Mouse (Mus musculus) intestine, embryonic 16.5 days (tissue): ENCODE data around the gene Bcl2l15. TPM values are rescaled to one million over a fixed set of nuclear protein-coding genes. Genes with fewer than 3 reads are reported as not detected.
"Not testable (repeated sequence)": the region's sequence is repeated elsewhere in the genome, so short reads cannot be mapped to it uniquely, and the experiment has no call there.

Source experiments
- ATAC-seq: fragments of 200-750 bp; cut with Nextera tagmentation; 2 replicates; pipeline ENCODE4 v1.8.0; 2017; ENCODE audit warnings: moderate TSS enrichment, moderate library complexity
- H3K27ac ChIP-seq: fragments of 300-500 bp; sonication (generic); 2 replicates; pipeline ENCODE4 v1.5.1; 2014; ENCODE audit warnings: mild to moderate bottlenecking, low read length
- H3K27me3 ChIP-seq: fragments of 300-500 bp; sonication (generic); replicated peaks from 2 replicates; pipeline ENCODE4 v1.6.1; 2014; ENCODE audit warnings: low read length, control low read depth, mixed read lengths; ENCODE audit not compliant: control insufficient read depth, insufficient read depth
- H3K36me3 ChIP-seq: fragments of 300-500 bp; sonication (generic); 2 replicates; pipeline ENCODE4 v1.6.1; 2014; ENCODE audit warnings: low read length, control low read depth; ENCODE audit not compliant: control insufficient read depth, insufficient read depth
- H3K4me1 ChIP-seq: fragments of 300-500 bp; sonication (generic); 2 replicates; pipeline ENCODE4 v1.6.1; 2014; ENCODE audit warnings: low read length, control low read depth, mixed read lengths; ENCODE audit not compliant: control insufficient read depth, insufficient read depth
- H3K4me2 ChIP-seq: fragments of 300-500 bp; sonication (generic); 2 replicates; pipeline ENCODE4 v1.6.1; 2014; ENCODE audit warnings: low read depth, low read length, control low read depth
- H3K4me3 ChIP-seq: fragments of 300-500 bp; sonication (generic); 2 replicates; pipeline ENCODE4 v1.5.1; 2014; ENCODE audit warnings: mild to moderate bottlenecking, low read length
- H3K9ac ChIP-seq: fragments of 300-500 bp; sonication (generic); 2 replicates; pipeline ENCODE4 v1.6.1; 2014; ENCODE audit warnings: low read depth, low read length
- H3K9me3 ChIP-seq: fragments of 300-500 bp; sonication (generic); 2 replicates; pipeline ENCODE4 v1.6.1; 2016; ENCODE audit warnings: low read length, control low read depth; ENCODE audit not compliant: control insufficient read depth
- WGBS: fragments of 180-500 bp; shearing (Covaris S2); extraction: QIAGEN DNeasy Blood & Tissue Kit; methylation state at CpG from one replicate; pipeline ENCODE4 v1.1.7; 2014; 5-methylcytosine and 5-hydroxymethylcytosine counted together
- polyA plus RNA-seq: library from polyadenylated mRNA; unstranded; fragments of >200 nt; fragmentation: Nextera tagmentation; extraction: Ambion mirVana; gene quantifications from 2 replicates; pipeline ENCODE4 v1.2.1, GENCODE M21; 2015

Gene Bcl2l15
- 14.2 and 22.4 TPM in 2 replicates for polyA plus RNA-seq

- Histone ChIP-seq H3K36me3 (no peaks in the 10 kb centered on the region), H3K4me2 (no peak within 1 kb of the TSS), H3K27me3 (no peaks in the 10 kb centered on the region), H3K4me1 (no peaks in the 10 kb centered on the region; the same call in 1 of the 2 replicates), H3K9me3 (no peaks in the 10 kb centered on the region), H3K4me3 (no peak within 1 kb of the TSS), H3K27ac (peak within 1 kb of the TSS; percentile 52), H3K9ac (no peak within 1 kb of the TSS)
- peak; percentile 67 for ATAC-seq
These were observed at the start of gene Bcl2l15 for GRCm38 (mm10) chr3:103832426-103832825. TSS of gene Bcl2l15 (plus strand) at chr3:103832601.

GRCm38 (mm10) chr3:103782844-103783609, 49.4 kb upstream of the Bcl2l15 start:
- Histone ChIP-seq H3K9ac (no peak overlapping the region), H3K27ac (peak overlapping the region; percentile 15; the same call in 1 of the 2 replicates), H3K4me1 (peaks cover 7% of the 10 kb centered on the region), H3K4me3 (no peak overlapping the region), H3K9me3 (no peaks in the 10 kb centered on the region), H3K36me3 (no peaks in the 10 kb centered on the region), H3K27me3 (no peaks in the 10 kb centered on the region), H3K4me2 (no peak overlapping the region)
- ATAC-seq = peak; percentile 52
- WGBS = 75% methylated on average over 4 of the region's 4 CpGs

- Histone ChIP-seq H3K4me3 (no peak overlapping the region), H3K9ac (no peak overlapping the region), H3K36me3 (no peaks in the 10 kb centered on the region), H3K27me3 (no peaks in the 10 kb centered on the region), H3K9me3 (no peaks in the 10 kb centered on the region), H3K27ac (no peak overlapping the region; the same call in 1 of the 2 replicates), H3K4me1 (peaks cover 11% of the 10 kb centered on the region), H3K4me2 (no peak overlapping the region)
- WGBS = 61% methylated on average over 7 of the region's 7 CpGs
- no peak for ATAC-seq
These were observed 45.2 kb upstream of the Bcl2l15 start for GRCm38 (mm10) chr3:103787225-103787624.

DNA sequence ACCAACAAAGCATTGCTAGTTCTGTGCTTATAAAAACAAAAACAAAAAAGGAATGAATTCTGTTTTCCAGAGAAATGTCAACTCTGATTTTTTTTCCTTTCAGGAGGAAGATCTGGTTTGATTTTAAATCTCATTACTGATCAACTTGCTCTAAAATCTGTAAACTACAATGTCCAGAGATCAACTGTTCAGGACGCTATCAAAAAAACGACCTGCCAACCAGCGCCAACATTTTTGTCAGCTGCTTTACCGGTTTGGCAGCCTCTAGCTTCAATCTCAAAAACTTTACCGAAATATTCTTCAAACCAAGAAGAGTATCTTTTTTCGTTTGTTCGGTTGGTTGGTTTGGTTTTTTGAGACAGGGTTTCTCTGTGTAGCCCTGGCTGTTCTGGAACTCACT, 43.3 kb upstream of the Bcl2l15 start:
- Histone ChIP-seq H3K27me3 (no peaks in the 10 kb centered on the region), H3K4me2 (peak overlapping the region; percentile 21; the same call in 1 of the 2 replicates), H3K27ac (no peak overlapping the region), H3K9ac (no peak overlapping the region), H3K4me1 (peaks cover 10% of the 10 kb centered on the region), H3K4me3 (no peak overlapping the region), H3K36me3 (no peaks in the 10 kb centered on the region), H3K9me3 (no peaks in the 10 kb centered on the region)
- WGBS = 80% methylated on average over 7 of the region's 7 CpGs
- no peak for ATAC-seq

DNA sequence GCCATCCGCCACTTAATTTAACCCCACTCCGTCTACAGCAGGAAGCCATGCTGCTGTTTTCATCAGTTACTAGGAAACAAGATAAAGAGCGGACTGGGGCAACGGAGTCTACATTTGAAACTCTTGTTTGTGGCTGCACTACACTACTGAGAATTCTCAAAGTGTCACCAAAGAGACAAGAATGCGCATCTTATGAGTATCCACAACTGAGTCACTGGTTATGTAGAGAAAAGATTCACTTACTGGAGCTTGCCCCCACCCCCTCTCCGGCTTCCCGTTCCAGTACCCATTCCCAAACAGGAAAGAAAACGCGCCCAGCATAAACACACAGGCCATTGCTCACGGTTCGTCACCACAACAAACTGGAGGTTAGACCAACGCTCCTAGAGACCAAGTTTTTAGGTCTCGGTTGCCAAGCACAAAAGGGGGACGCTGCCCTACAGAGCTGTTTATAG, 42.5 kb upstream of the Bcl2l15 start:
- no peak for ATAC-seq

DNA sequence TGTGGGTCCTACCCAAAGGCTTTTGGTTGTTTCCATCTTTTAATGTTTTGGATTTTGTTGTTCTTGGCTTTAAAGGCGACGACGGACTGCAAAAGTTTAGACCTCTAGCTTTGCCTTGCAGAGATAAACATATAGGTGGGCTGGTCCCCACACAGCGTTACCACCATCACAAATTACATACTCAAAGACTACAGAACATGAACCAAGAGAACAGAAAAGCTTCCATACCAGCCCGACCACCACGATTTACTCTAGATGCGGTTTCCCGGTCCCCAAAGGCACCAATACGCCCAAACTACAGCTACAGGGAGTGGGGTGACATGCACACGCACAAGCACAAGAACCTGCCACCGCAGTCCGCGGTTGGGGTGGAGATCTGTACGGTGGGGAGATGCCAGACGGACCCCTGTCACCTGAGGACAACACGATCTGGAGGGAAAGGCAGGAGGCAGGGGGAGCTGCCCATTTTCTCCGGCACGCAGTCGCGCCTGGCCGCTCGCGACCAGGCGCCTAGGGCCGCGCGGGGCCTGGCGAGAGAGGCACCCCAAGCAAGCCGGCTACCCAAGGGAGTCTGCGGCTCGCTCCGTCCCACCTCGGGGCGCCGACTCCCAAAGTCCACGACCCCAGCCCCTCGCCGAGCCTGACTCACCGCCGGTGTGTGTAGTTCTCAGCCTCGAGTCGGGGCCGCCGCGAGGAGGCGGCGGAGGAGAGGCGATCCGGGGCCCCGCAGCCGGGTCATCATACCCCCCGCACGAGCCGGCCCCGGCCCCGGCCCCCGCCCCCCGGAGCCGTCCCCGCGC, 41.9 kb upstream of the Bcl2l15 start:
- peak overlapping the region; percentile 86 for H3K4me3 ChIP-seq
- no peaks in the 10 kb centered on the region for H3K36me3 ChIP-seq
- H3K4me2 ChIP-seq = peak overlapping the region; percentile 74
- H3K4me1 ChIP-seq = peaks cover 9% of the 10 kb centered on the region
- peak; percentile 80 for ATAC-seq
- H3K9me3 ChIP-seq = no peaks in the 10 kb centered on the region
- no peaks in the 10 kb centered on the region for H3K27me3 ChIP-seq
- peak overlapping the region; percentile 96 for H3K9ac ChIP-seq
- under 1% methylated on average over 40 of the region's 61 CpGs for WGBS
- H3K27ac ChIP-seq = peak overlapping the region; percentile 85

More for the DNA sequence above, 42.5 kb upstream of the Bcl2l15 start:
- H3K4me3 ChIP-seq = peak overlapping the region; percentile 86
- no peaks in the 10 kb centered on the region for H3K36me3 ChIP-seq
- H3K4me2 ChIP-seq = peak overlapping the region; percentile 74
- H3K9ac ChIP-seq = peak overlapping the region; percentile 96
- no peaks in the 10 kb centered on the region for H3K9me3 ChIP-seq
- H3K27ac ChIP-seq = peak overlapping the region; percentile 85
- peaks cover 9% of the 10 kb centered on the region for H3K4me1 ChIP-seq
- under 1% methylated on average over 14 of the region's 14 CpGs for WGBS
- H3K27me3 ChIP-seq = no peaks in the 10 kb centered on the region

- H3K9me3 ChIP-seq = no peaks in the 10 kb centered on the region
- 9% methylated on average over 49 of the region's 49 CpGs for WGBS
- peak; percentile 96 for ATAC-seq
These were observed 40.9 kb upstream of the Bcl2l15 start, which contains the start of gene Hipk1 for GRCm38 (mm10) chr3:103791230-103792110. TSS of gene Hipk1 (minus strand) at chr3:103791563.

DNA sequence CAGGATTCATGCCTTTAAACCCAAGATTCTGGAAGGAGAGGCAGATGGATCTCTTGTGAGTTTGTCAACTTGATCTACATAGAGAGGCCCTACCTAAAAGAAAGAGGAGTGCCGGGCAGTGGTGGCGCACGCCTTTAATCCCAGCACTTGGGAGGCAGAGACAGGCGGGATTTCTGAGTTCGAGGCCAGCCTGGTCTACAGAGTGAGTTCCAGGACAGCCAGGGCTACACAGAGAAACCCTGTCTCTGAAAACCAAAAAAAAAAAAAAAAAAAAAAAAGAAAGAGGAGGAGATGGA, 40.3 kb upstream of the Bcl2l15 start:
- WGBS = 76% methylated on average over 5 of the region's 5 CpGs
- not testable (repeated sequence) for H3K9me3 ChIP-seq, H3K4me3 ChIP-seq, H3K36me3 ChIP-seq, H3K4me1 ChIP-seq, H3K27me3 ChIP-seq, H3K9ac ChIP-seq, ATAC-seq, H3K27ac ChIP-seq
- H3K4me2 ChIP-seq = peak overlapping the region; percentile 58; the same call in 1 of the 2 replicates

More at GRCm38 (mm10) chr3:103791230-103792110, 40.9 kb upstream of the Bcl2l15 start, which contains the start of gene Hipk1:
- Histone ChIP-seq H3K4me2 (peak within 1 kb of the TSS; percentile 74), H3K4me1 (peaks cover 9% of the 10 kb centered on the region), H3K9ac (peak within 1 kb of the TSS; percentile 96), H3K36me3 (no peaks in the 10 kb centered on the region), H3K27ac (peak within 1 kb of the TSS; percentile 85), H3K4me3 (peak within 1 kb of the TSS; percentile 86), H3K27me3 (no peaks in the 10 kb centered on the region; the same call in 1 of the 2 replicates)
